Mouse (Mus musculus): Measurements from ENCODE around the gene Wdr24.

GRCm38 (mm10) chr17:25837533-25837932 is 14.1 kb downstream of the Wdr24 start:
- TF ChIP-seq GATA1 (IDR thresholded peaks at IDR 0.05; ENCODE audit: borderline replicate concordance, low read length) (no peak), FLI1 (IDR thresholded peaks at IDR 0.05; ENCODE audit: low read length) (no peak)
